Mouse (Mus musculus): ENCODE measurements at regions not wholly inside any gene's neighbourhood (a gene's known extent, or its start where the extent isn't known, plus 50 kb on each side); places are given as distances from the start of the nearest gene placed in this dataset.
A peak's percentile ranks its signal among the peaks of the same experiment; 100 is the strongest.
"Not testable (repeated sequence)": the region's sequence is repeated elsewhere in the genome, so short reads cannot be mapped to it uniquely, and the experiment has no call there.

DNA sequence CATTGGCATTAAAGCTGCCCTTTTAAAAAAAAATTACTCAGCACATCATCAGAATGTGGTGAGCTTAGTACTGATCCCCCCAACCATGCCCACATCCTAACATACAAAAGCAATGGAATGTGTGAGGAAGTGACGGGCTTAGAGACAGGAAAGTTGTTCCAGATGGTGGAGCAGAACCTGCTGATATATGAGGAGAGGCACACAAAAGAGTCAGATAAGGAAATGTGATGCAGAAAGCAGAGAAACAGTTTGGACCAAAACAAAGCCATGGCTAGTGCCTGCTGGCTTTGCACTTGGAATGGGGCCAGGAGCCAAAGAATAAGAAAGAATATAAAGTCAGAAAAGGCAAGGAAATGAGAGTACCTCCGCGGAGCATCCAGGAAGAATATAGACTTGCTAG, 106.1 kb upstream of the Ptgfr start:
- DNase-seq (ENCODE audit: low read depth in 3 of 3, low spot score in 3 of 3) = no peak
- Histone ChIP-seq H3K4me2 (ENCODE audit: low read depth) (no peak overlapping the region), H3K4me1 (replicated peaks; ENCODE audit: control insufficient read depth in 2 of 2, insufficient read depth in 2 of 2, low read length in 1 of 2) (no peaks in the 10 kb centered on the region), H3K4me3 (ENCODE audit: insufficient read depth in 1 of 2, low read depth in 2 of 2, low read length in 2 of 2) (no peak overlapping the region), H3K27me3 (ENCODE audit: control insufficient read depth, insufficient read depth, low read length) (no peaks in the 10 kb centered on the region), H3K9ac (replicated peaks) (no peak overlapping the region), H3K27ac (no peak overlapping the region), H3K36me3 (replicated peaks; ENCODE audit: control insufficient read depth, insufficient read depth, low read depth) (no peaks in the 10 kb centered on the region), H3K9me3 (ENCODE audit: control insufficient read depth, low read length) (no peaks in the 10 kb centered on the region)
- ATAC-seq (ENCODE audit: insufficient read depth) = no peak; the same call in 1 of the 2 replicates
- WGBS (ENCODE audit: insufficient replicate concordance) = 16% methylated on average over 3 of the region's 3 CpGs
- TF ChIP-seq CTCF (IDR thresholded peaks at IDR 0.05; ENCODE audit: low read depth) (no peak), EP300 (IDR thresholded peaks at IDR 0.05; ENCODE audit: low read depth) (no peak)

DNA sequence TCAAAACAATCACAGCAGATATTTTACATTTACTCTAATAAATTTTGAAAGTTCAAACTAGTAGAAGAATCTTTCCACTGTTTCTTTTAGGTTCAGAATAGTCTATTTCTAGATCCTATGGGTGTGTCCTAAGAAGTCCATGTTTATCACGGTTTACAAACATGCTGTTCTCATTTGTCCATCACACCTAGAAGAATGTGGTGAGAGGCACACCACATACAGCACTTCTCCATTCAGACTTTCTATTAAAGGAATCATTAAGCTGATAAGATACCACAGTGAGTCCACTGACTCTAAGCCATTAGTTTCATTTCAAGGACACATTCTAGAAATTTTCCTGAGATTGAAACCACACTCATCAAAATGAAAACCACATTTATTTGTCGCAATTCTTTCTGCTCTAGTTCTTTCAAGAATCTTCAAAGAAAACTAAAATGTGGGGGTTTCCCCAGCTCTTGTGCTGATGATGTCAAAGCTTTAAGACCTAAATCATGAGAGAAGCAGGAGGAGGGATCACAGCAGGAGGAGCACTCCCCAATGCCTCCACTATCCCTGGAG, 101.1 kb upstream of the Ptgfr start:
- no peaks in the 10 kb centered on the region for H3K27me3 ChIP-seq (ENCODE audit: control insufficient read depth, insufficient read depth, low read length)
- 48% methylated on average over 2 of the region's 2 CpGs for WGBS (ENCODE audit: insufficient replicate concordance)
- no peak overlapping the region for H3K4me3 ChIP-seq (ENCODE audit: insufficient read depth in 1 of 2, low read depth in 2 of 2, low read length in 2 of 2)
- DNase-seq (ENCODE audit: low read depth in 3 of 3, low spot score in 3 of 3) (no peak), ATAC-seq (ENCODE audit: insufficient read depth) (no peak)
- TF ChIP-seq EP300 (IDR thresholded peaks at IDR 0.05; ENCODE audit: low read depth) (no peak), CTCF (IDR thresholded peaks at IDR 0.05; ENCODE audit: low read depth) (no peak)
- H3K9ac ChIP-seq (replicated peaks) = no peak overlapping the region
- H3K4me2 ChIP-seq (ENCODE audit: low read depth) = no peak overlapping the region
- H3K36me3 ChIP-seq (replicated peaks; ENCODE audit: control insufficient read depth, insufficient read depth, low read depth) = no peaks in the 10 kb centered on the region
- no peaks in the 10 kb centered on the region for H3K9me3 ChIP-seq (ENCODE audit: control insufficient read depth, low read length)
- H3K4me1 ChIP-seq (replicated peaks; ENCODE audit: control insufficient read depth in 2 of 2, insufficient read depth in 2 of 2, low read length in 1 of 2) = no peaks in the 10 kb centered on the region
- no peak overlapping the region for H3K27ac ChIP-seq

DNA sequence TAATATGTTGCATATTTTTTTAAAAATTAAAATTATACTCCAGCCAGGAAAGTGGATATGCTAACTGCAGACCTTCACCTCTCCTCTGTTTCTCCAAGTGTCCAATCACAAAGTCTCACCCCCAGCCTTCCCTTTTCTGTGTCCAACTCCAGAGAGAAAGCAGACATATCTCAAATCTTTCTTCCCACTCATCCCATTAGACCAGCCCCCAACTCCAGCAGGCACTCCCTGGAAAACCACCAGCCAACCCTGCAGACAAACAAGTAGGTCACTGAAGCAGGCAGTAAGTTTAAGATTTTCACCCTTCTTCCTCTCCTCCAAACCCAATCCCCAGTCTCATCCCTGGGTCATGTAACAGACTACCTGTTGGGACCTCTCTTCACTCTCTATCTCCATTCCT, 94.2 kb upstream of the Ptgfr start:
- Histone ChIP-seq H3K4me1 (replicated peaks; ENCODE audit: control insufficient read depth in 2 of 2, insufficient read depth in 2 of 2, low read length in 1 of 2) (no peaks in the 10 kb centered on the region), H3K27ac (no peak overlapping the region), H3K9ac (replicated peaks) (no peak overlapping the region), H3K4me2 (ENCODE audit: low read depth) (no peak overlapping the region), H3K4me3 (ENCODE audit: insufficient read depth in 1 of 2, low read depth in 2 of 2, low read length in 2 of 2) (no peak overlapping the region), H3K27me3 (ENCODE audit: control insufficient read depth, insufficient read depth, low read length) (no peaks in the 10 kb centered on the region), H3K36me3 (replicated peaks; ENCODE audit: control insufficient read depth, insufficient read depth, low read depth) (no peaks in the 10 kb centered on the region), H3K9me3 (ENCODE audit: control insufficient read depth, low read length) (no peaks in the 10 kb centered on the region)
- DNase-seq (ENCODE audit: low read depth in 3 of 3, low spot score in 3 of 3) = no peak
- TF ChIP-seq CTCF (IDR thresholded peaks at IDR 0.05; ENCODE audit: low read depth) = no peak
- no peak for TF ChIP-seq EP300 (IDR thresholded peaks at IDR 0.05; ENCODE audit: low read depth)
- ATAC-seq (ENCODE audit: insufficient read depth) = no peak

DNA sequence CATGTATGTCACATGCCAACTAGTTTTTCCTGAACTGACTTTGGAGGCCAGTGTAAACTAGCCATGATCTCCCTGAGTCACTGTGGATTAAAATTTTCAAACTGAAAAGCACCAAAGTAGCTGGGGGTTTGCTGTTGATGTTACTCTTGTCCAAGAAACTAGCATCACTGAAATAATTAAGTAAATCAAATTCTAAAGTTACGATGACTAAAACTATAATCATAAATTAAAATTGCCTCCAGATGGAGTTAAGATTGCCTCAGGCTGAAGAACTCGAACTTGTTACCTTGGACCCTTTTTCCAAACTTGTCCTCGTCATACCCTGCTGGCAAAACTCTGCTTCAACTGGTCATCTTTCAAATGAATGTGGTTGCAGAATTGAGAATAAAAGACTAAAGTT, 93.7 kb upstream of the Ptgfr start:
- ATAC-seq (ENCODE audit: insufficient read depth) (no peak), DNase-seq (ENCODE audit: low read depth in 3 of 3, low spot score in 3 of 3) (no peak)
- Histone ChIP-seq H3K9ac (replicated peaks) (no peak overlapping the region), H3K27me3 (ENCODE audit: control insufficient read depth, insufficient read depth, low read length) (no peaks in the 10 kb centered on the region), H3K27ac (no peak overlapping the region), H3K4me1 (replicated peaks; ENCODE audit: control insufficient read depth in 2 of 2, insufficient read depth in 2 of 2, low read length in 1 of 2) (no peaks in the 10 kb centered on the region), H3K4me2 (ENCODE audit: low read depth) (no peak overlapping the region), H3K9me3 (ENCODE audit: control insufficient read depth, low read length) (no peaks in the 10 kb centered on the region), H3K36me3 (replicated peaks; ENCODE audit: control insufficient read depth, insufficient read depth, low read depth) (no peaks in the 10 kb centered on the region), H3K4me3 (ENCODE audit: insufficient read depth in 1 of 2, low read depth in 2 of 2, low read length in 2 of 2) (no peak overlapping the region)
- TF ChIP-seq CTCF (IDR thresholded peaks at IDR 0.05; ENCODE audit: low read depth) = no peak
- TF ChIP-seq EP300 (IDR thresholded peaks at IDR 0.05; ENCODE audit: low read depth) = no peak
- WGBS (ENCODE audit: insufficient replicate concordance) = 47% methylated on average over 3 of the region's 3 CpGs

DNA sequence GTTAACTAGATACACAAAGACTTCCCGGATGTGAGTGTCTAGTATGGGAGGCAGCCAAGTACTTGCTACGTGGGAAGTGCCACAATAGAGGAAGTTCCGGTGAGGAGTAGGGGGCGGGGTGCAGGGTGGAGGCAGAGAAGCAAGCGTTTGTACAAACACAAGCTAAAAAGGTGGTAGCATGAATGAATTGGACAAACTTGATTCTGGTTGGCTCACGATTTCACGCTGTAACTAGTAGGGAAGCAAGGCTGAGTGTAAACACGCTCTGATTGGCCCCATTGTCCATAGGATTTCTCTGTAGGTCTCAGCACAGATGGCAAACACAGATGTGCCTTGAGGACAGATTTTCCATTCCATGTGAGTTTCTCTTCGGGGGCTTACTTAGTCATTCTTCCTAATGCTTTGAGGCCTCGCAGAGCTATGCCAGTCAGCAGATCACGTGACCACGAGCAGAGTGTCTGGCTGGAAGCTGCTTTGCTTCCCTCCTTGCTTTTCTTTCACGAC, 76.6 kb upstream of the Ptgfr start:
- H3K27me3 ChIP-seq (ENCODE audit: control insufficient read depth, insufficient read depth, low read length) = no peaks in the 10 kb centered on the region
- no peak overlapping the region for H3K4me2 ChIP-seq (ENCODE audit: low read depth)
- H3K9me3 ChIP-seq (ENCODE audit: control insufficient read depth, low read length) = no peaks in the 10 kb centered on the region
- no peak overlapping the region for H3K9ac ChIP-seq (replicated peaks)
- ATAC-seq (ENCODE audit: insufficient read depth) = no peak
- no peak overlapping the region for H3K27ac ChIP-seq
- peak in 1 of 3 experiments; percentile 1 for DNase-seq (ENCODE audit: low read depth in 3 of 3, low spot score in 3 of 3)
- H3K4me1 ChIP-seq (replicated peaks; ENCODE audit: control insufficient read depth in 2 of 2, insufficient read depth in 2 of 2, low read length in 1 of 2) = no peaks in the 10 kb centered on the region
- no peaks in the 10 kb centered on the region for H3K36me3 ChIP-seq (replicated peaks; ENCODE audit: control insufficient read depth, insufficient read depth, low read depth)
- no peak overlapping the region for H3K4me3 ChIP-seq (ENCODE audit: insufficient read depth in 1 of 2, low read depth in 2 of 2, low read length in 2 of 2)
- TF ChIP-seq EP300 (IDR thresholded peaks at IDR 0.05; ENCODE audit: low read depth) = no peak
- TF ChIP-seq CTCF (IDR thresholded peaks at IDR 0.05; ENCODE audit: low read depth) = no peak
- WGBS (ENCODE audit: insufficient replicate concordance) = 38% methylated on average over 13 of the region's 13 CpGs

DNA sequence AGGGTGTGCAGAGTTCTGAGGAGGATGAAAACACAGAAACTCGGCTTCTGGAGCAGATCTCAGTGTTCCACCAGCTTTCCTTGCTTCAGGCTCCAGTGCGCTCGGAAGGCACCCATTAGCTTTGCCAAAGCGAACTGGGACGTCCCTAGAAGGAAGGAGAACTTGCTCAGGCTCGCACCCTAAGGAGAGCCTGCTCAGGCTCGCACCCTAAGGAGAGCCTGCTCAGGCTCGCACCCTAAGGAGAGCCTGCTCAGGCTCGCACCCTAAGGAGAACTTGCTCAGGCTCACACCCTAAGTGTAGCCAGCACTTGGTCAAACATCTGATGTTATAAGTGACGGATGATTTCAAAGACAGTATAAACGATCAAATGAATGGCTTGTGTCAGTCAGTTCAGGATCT, 74.9 kb upstream of the Ptgfr start:
- H3K4me2 ChIP-seq (ENCODE audit: low read depth); DNase-seq (ENCODE audit: low read depth in 3 of 3, low spot score in 3 of 3); H3K27me3 ChIP-seq (ENCODE audit: control insufficient read depth, insufficient read depth, low read length); H3K27ac ChIP-seq; H3K4me3 ChIP-seq (ENCODE audit: insufficient read depth in 1 of 2, low read depth in 2 of 2, low read length in 2 of 2); H3K9me3 ChIP-seq (ENCODE audit: control insufficient read depth, low read length); H3K9ac ChIP-seq (replicated peaks); H3K36me3 ChIP-seq (replicated peaks; ENCODE audit: control insufficient read depth, insufficient read depth, low read depth); H3K4me1 ChIP-seq (replicated peaks; ENCODE audit: control insufficient read depth in 2 of 2, insufficient read depth in 2 of 2, low read length in 1 of 2); ATAC-seq (ENCODE audit: insufficient read depth): not testable (repeated sequence)
- WGBS (ENCODE audit: insufficient replicate concordance) = 61% methylated on average over 11 of the region's 11 CpGs

Measured in liver, embryonic 14.5 days (tissue).